Mouse (Mus musculus): Measurements from ENCODE around the gene Cabp1. TPM values are rescaled to one million over a fixed set of nuclear protein-coding genes. Genes with fewer than 3 reads are reported as not detected.
A peak's percentile ranks its signal among the peaks of the same experiment; 100 is the strongest.

The Cabp1 gene
- total and polyA plus RNA-seq, 3 experiments: 0.27 TPM; not detected in 2

DNA sequence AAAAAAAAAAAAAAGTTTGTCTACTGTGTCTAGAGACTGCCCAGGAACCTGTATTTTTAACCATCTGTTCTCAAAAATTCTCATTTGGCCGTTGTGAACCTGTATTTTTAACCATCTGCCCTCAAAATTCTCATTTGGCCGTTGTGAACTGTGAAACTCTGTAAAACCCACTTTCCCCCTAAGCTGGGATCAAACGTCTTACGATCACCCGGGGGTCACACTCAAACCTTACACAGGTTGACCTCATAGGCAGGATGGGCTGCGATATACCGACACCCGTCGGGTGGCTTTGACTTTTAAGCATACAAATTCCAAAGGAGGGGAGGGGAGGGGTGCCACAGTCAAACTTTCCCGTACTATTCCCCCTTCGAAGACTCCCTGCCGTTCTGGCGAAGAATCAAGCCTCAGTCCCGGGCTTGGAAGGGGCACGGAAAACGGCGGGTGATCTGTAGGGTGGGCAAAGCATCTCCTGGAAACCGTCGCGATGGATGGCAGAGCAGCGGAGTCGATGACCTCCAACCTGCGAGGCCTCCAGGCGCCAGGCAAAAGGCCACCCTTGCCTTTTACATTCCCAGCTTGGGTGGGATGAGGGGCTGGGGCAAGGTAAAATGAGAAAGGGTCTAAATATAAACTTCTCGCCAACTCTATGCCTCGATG, 37.1 kb downstream of the Cabp1 start:
- no peak for ATAC-seq (ENCODE audit: extremely low read depth, insufficient number of reproducible peaks, low FRiP score, poor library complexity, severe bottlenecking)
- no peaks in the 10 kb centered on the region for H3K9me3 ChIP-seq (replicated peaks)
- TF ChIP-seq GATA2 (IDR thresholded peaks at IDR 0.05; ENCODE audit: borderline replicate concordance, low read depth, low read length) (no peak), CTCF (IDR thresholded peaks at IDR 0.05; ENCODE audit: low read depth, low read length) (no peak), TAL1 (conservative IDR thresholded peaks at IDR 0.05; ENCODE audit: low read depth, low read length) (no peak), POLR2AphosphoS5 (IDR thresholded peaks at IDR 0.05; ENCODE audit: insufficient replicate concordance, low read depth, low read length) (no peak), GATA1 (IDR thresholded peaks at IDR 0.05; ENCODE audit: borderline replicate concordance, low read length) (no peak)
- H3K36me3 ChIP-seq (replicated peaks): peaks cover 43% of the 10 kb centered on the region
- DNase-seq (ENCODE audit: low spot score): no peak
- H3K4me3 ChIP-seq (ENCODE audit: low read depth, low read length): peak overlapping the region; percentile 97
- H3K27me3 ChIP-seq (ENCODE audit: insufficient read depth, low read length): no peaks in the 10 kb centered on the region
- peaks cover 80% of the 10 kb centered on the region for H3K4me1 ChIP-seq (ENCODE audit: insufficient read depth, low read depth, low read length)

DNA sequence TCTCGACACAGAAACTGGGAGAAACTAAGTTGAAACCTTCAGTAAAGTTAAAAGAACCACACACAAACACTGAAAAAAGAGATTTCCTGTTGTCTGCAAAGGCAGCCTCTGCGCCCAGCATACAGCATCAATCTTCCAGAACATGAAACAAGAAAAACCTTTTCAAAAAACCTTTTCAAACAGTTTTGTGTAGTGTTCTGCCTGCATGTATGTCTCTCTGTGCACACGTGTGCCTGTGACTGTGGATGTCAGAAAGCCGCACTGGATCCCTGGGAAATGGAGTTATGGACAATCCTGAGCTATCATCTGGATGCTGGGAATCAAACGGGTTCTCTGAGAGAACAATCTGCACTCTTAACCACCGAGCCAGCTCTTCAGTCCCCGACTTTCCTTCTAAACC, 37.8 kb downstream of the Cabp1 start:
- Histone ChIP-seq H3K4me1 (ENCODE audit: insufficient read depth, low read depth, low read length) (peaks cover 81% of the 10 kb centered on the region), H3K4me3 (ENCODE audit: low read depth, low read length) (peak overlapping the region; percentile 97), H3K27me3 (ENCODE audit: insufficient read depth, low read length) (no peaks in the 10 kb centered on the region), H3K9me3 (replicated peaks) (no peaks in the 10 kb centered on the region), H3K36me3 (replicated peaks) (peaks cover 48% of the 10 kb centered on the region)
- DNase-seq (ENCODE audit: low spot score): no peak
- TF ChIP-seq GATA2 (IDR thresholded peaks at IDR 0.05; ENCODE audit: borderline replicate concordance, low read depth, low read length): no peak
- TF ChIP-seq POLR2AphosphoS5 (IDR thresholded peaks at IDR 0.05; ENCODE audit: insufficient replicate concordance, low read depth, low read length): no peak
- TF ChIP-seq CTCF (IDR thresholded peaks at IDR 0.05; ENCODE audit: low read depth, low read length): no peak
- TF ChIP-seq GATA1 (IDR thresholded peaks at IDR 0.05; ENCODE audit: borderline replicate concordance, low read length): no peak
- no peak for TF ChIP-seq TAL1 (conservative IDR thresholded peaks at IDR 0.05; ENCODE audit: low read depth, low read length)
- no peak for ATAC-seq (ENCODE audit: extremely low read depth, insufficient number of reproducible peaks, low FRiP score, poor library complexity, severe bottlenecking)

GRCm38 (mm10) chr5:115155831-115156230, 38.4 kb downstream of the Cabp1 start:
- H3K4me3 ChIP-seq (ENCODE audit: low read depth, low read length): peak overlapping the region; percentile 97
- H3K36me3 ChIP-seq (replicated peaks): peaks cover 54% of the 10 kb centered on the region
- H3K9me3 ChIP-seq (replicated peaks): no peaks in the 10 kb centered on the region
- H3K4me1 ChIP-seq (ENCODE audit: insufficient read depth, low read depth, low read length): peaks cover 81% of the 10 kb centered on the region
- TF ChIP-seq GATA1 (IDR thresholded peaks at IDR 0.05; ENCODE audit: borderline replicate concordance, low read length): no peak
- peak; percentile 42; the same call in 1 of the 2 replicates for TF ChIP-seq TAL1 (conservative IDR thresholded peaks at IDR 0.05; ENCODE audit: low read depth, low read length)
- DNase-seq (ENCODE audit: low spot score) (peak; percentile 62), ATAC-seq (ENCODE audit: extremely low read depth, insufficient number of reproducible peaks, low FRiP score, poor library complexity, severe bottlenecking) (peak; percentile 11; the same call in 1 of the 2 replicates)
- no peaks in the 10 kb centered on the region for H3K27me3 ChIP-seq (ENCODE audit: insufficient read depth, low read length)

DNA sequence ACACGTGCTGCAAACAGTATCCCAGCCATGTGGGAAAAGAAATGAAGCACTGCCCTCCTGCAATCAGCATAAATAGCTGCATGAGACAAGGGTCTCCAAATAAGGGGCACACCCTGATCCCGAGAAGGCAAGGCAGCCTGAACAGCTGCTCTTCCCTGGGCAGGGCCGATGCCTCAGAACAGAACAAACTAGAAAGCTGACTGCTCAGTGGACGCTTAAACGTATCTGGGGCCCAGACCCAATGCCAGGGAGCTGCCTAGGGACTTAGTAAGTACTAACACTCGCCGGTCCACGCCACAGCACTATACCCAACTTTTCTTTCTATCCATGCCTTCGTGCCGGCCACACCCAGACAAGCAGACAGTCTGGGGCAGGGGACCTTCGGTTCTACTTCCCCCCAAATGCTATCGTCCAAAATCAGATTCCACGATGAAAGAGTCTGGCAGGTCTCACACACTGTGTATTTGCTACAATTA, 39.0 kb downstream of the Cabp1 start:
- Histone ChIP-seq H3K4me3 (ENCODE audit: low read depth, low read length) (peak overlapping the region; percentile 97), H3K4me1 (ENCODE audit: insufficient read depth, low read depth, low read length) (peaks cover 81% of the 10 kb centered on the region), H3K27me3 (ENCODE audit: insufficient read depth, low read length) (no peaks in the 10 kb centered on the region), H3K36me3 (replicated peaks) (peaks cover 60% of the 10 kb centered on the region), H3K9me3 (replicated peaks) (no peaks in the 10 kb centered on the region)
- TF ChIP-seq GATA2 (IDR thresholded peaks at IDR 0.05; ENCODE audit: borderline replicate concordance, low read depth, low read length) (no peak), TAL1 (conservative IDR thresholded peaks at IDR 0.05; ENCODE audit: low read depth, low read length) (no peak), CTCF (IDR thresholded peaks at IDR 0.05; ENCODE audit: low read depth, low read length) (no peak), POLR2AphosphoS5 (IDR thresholded peaks at IDR 0.05; ENCODE audit: insufficient replicate concordance, low read depth, low read length) (no peak), GATA1 (IDR thresholded peaks at IDR 0.05; ENCODE audit: borderline replicate concordance, low read length) (no peak)
- ATAC-seq (ENCODE audit: extremely low read depth, insufficient number of reproducible peaks, low FRiP score, poor library complexity, severe bottlenecking) (no peak), DNase-seq (ENCODE audit: low spot score) (no peak)

GRCm38 (mm10) chr5:115152132-115152956, 41.8 kb downstream of the Cabp1 start:
- Histone ChIP-seq H3K36me3 (replicated peaks) (peaks cover 87% of the 10 kb centered on the region), H3K27me3 (ENCODE audit: insufficient read depth, low read length) (no peaks in the 10 kb centered on the region), H3K4me1 (ENCODE audit: insufficient read depth, low read depth, low read length) (peaks cover 83% of the 10 kb centered on the region), H3K9me3 (replicated peaks) (no peaks in the 10 kb centered on the region), H3K4me3 (ENCODE audit: low read depth, low read length) (no peak overlapping the region; the same call in 1 of the 2 replicates)
- DNase-seq (ENCODE audit: low spot score) (no peak), ATAC-seq (ENCODE audit: extremely low read depth, insufficient number of reproducible peaks, low FRiP score, poor library complexity, severe bottlenecking) (no peak)
- TF ChIP-seq TAL1 (conservative IDR thresholded peaks at IDR 0.05; ENCODE audit: low read depth, low read length) (no peak), POLR2AphosphoS5 (IDR thresholded peaks at IDR 0.05; ENCODE audit: insufficient replicate concordance, low read depth, low read length) (no peak), GATA2 (IDR thresholded peaks at IDR 0.05; ENCODE audit: borderline replicate concordance, low read depth, low read length) (no peak), CTCF (IDR thresholded peaks at IDR 0.05; ENCODE audit: low read depth, low read length) (no peak), GATA1 (IDR thresholded peaks at IDR 0.05; ENCODE audit: borderline replicate concordance, low read length) (no peak)

DNA sequence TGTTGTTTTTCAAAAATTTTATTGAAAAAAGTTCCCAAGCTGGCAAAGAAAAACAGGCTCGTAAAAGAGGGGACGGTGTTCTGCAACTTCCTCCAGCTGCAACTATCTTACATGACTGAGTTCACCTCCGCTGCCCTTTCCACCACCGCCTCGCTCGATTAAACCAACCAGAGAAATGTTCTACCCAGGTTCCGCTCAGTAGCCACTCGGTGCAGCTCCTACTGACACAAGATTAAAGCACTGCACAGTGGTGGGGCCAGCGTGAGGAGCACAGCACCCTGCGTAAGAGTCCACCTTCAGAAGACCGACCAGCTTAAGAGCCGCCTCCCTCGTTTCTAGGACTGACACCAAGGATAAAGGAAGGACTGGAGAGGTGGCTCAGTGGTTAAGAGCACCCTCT, 42.7 kb downstream of the Cabp1 start:
- no peak for ATAC-seq (ENCODE audit: extremely low read depth, insufficient number of reproducible peaks, low FRiP score, poor library complexity, severe bottlenecking)
- peak overlapping the region; percentile 33; the same call in 1 of the 2 replicates for H3K4me3 ChIP-seq (ENCODE audit: low read depth, low read length)
- peaks cover 93% of the 10 kb centered on the region for H3K36me3 ChIP-seq (replicated peaks)
- H3K4me1 ChIP-seq (ENCODE audit: insufficient read depth, low read depth, low read length): peaks cover 89% of the 10 kb centered on the region
- TF ChIP-seq TAL1 (conservative IDR thresholded peaks at IDR 0.05; ENCODE audit: low read depth, low read length): no peak
- TF ChIP-seq CTCF (IDR thresholded peaks at IDR 0.05; ENCODE audit: low read depth, low read length): no peak
- TF ChIP-seq GATA1 (IDR thresholded peaks at IDR 0.05; ENCODE audit: borderline replicate concordance, low read length): no peak
- TF ChIP-seq GATA2 (IDR thresholded peaks at IDR 0.05; ENCODE audit: borderline replicate concordance, low read depth, low read length): no peak
- H3K9me3 ChIP-seq (replicated peaks): no peaks in the 10 kb centered on the region
- H3K27me3 ChIP-seq (ENCODE audit: insufficient read depth, low read length): no peaks in the 10 kb centered on the region
- no peak for DNase-seq (ENCODE audit: low spot score)
